Mouse (Mus musculus): Measurements from ENCODE around the gene Dgkd. TPM values are rescaled to one million over a fixed set of nuclear protein-coding genes. Genes with fewer than 3 reads are reported as not detected.
"Not testable (repeated sequence)": the region's sequence is repeated elsewhere in the genome, so short reads cannot be mapped to it uniquely, and the experiment has no call there.

Gene Dgkd
- polyA plus RNA-seq, 1 experiment from 2014 or later, result 35.3 TPM

DNA sequence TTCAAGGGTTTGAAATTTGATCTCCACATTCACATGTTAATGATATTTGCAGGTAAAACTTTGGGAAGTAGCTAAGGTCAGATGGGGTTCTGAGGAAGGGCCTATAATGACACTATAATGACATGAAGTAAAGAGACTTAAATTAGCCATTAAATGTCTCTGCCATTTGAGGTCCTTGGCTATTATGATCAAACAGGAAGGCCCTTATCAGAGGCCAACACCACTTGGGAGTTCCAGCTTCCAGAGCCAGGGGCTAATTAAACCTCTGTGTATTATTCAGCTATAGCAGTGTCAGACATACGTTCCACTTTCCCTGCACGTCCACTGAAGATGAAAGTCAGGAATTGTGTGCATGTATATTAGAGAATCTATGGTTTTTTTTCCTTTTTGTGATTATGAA, 26.6 kb upstream of the Dgkd start:
- no peak for ATAC-seq (ENCODE audit: low FRiP score, low TSS enrichment)
- 85% methylated on average over 2 of the region's 2 CpGs for WGBS
- Histone ChIP-seq H3K4me2 (replicated peaks; ENCODE audit: low read depth, low read length) (no peak overlapping the region), H3K9ac (replicated peaks; ENCODE audit: low read length) (no peak overlapping the region), H3K4me3 (ENCODE audit: low read length) (no peak overlapping the region), H3K27ac (ENCODE audit: low read length) (no peak overlapping the region), H3K36me3 (ENCODE audit: insufficient read depth, low read length) (no peaks in the 10 kb centered on the region), H3K27me3 (ENCODE audit: insufficient read depth, low read length) (no peaks in the 10 kb centered on the region), H3K9me3 (ENCODE audit: low read length) (no peaks in the 10 kb centered on the region), H3K4me1 (ENCODE audit: insufficient read depth, low read length) (peaks cover 5% of the 10 kb centered on the region; the same call in 1 of the 2 replicates)

DNA sequence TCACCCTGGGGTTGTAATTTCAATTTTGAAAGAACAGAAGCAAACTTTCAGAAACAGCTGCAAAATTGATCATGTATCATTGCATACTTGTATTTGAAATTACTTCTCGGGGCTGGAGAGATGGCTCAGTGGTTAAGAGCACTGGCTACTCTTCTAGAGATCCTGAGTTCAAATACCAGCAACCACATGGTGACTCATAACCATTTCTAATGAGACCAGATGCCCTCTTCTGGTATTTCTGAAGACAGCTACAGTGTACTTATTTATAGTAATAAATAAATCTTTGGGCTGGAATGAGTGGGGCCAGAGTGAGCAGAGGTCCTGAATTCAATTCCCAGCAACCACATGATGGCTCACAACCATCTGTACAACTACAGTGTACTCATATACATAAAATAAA, 25.6 kb upstream of the Dgkd start:
- not testable (repeated sequence) for H3K36me3 ChIP-seq (ENCODE audit: insufficient read depth, low read length); H3K4me1 ChIP-seq (ENCODE audit: insufficient read depth, low read length); ATAC-seq (ENCODE audit: low FRiP score, low TSS enrichment); H3K4me3 ChIP-seq (ENCODE audit: low read length); H3K27ac ChIP-seq (ENCODE audit: low read length); H3K9me3 ChIP-seq (ENCODE audit: low read length); H3K4me2 ChIP-seq (replicated peaks; ENCODE audit: low read depth, low read length); H3K27me3 ChIP-seq (ENCODE audit: insufficient read depth, low read length); H3K9ac ChIP-seq (replicated peaks; ENCODE audit: low read length)
- 82% methylated on average over 1 of the region's 1 CpGs for WGBS

DNA sequence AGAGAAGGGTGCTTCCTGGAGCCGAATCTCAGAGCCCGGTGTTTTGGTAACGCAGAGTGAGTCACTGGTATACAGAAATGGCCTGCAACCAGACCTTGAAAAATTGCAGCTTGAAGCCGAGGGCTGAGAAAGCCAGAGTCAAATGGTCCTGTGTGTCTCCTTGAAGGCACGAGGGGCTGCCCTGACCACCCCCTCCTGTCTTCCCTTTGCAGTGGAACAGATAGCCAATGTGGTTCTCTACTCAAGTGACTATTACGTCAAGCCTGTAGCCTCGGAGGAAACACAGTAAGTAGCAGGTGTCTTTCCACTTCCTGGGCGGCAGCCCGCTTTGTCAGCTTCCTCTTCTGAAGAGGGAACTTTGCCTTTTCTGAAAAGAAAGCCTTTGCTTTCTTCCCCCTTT, 24.9 kb upstream of the Dgkd start:
- no peaks in the 10 kb centered on the region for H3K9me3 ChIP-seq (ENCODE audit: low read length)
- no peaks in the 10 kb centered on the region for H3K36me3 ChIP-seq (ENCODE audit: insufficient read depth, low read length)
- no peak overlapping the region for H3K27ac ChIP-seq (ENCODE audit: low read length)
- WGBS, result 65% methylated on average over 9 of the region's 9 CpGs
- no peak overlapping the region for H3K9ac ChIP-seq (replicated peaks; ENCODE audit: low read length)
- no peak for ATAC-seq (ENCODE audit: low FRiP score, low TSS enrichment)
- no peak overlapping the region for H3K4me2 ChIP-seq (replicated peaks; ENCODE audit: low read depth, low read length)
- H3K4me3 ChIP-seq (ENCODE audit: low read length), result no peak overlapping the region
- no peaks in the 10 kb centered on the region for H3K27me3 ChIP-seq (ENCODE audit: insufficient read depth, low read length)
- peaks cover 5% of the 10 kb centered on the region; the same call in 1 of the 2 replicates for H3K4me1 ChIP-seq (ENCODE audit: insufficient read depth, low read length)

DNA sequence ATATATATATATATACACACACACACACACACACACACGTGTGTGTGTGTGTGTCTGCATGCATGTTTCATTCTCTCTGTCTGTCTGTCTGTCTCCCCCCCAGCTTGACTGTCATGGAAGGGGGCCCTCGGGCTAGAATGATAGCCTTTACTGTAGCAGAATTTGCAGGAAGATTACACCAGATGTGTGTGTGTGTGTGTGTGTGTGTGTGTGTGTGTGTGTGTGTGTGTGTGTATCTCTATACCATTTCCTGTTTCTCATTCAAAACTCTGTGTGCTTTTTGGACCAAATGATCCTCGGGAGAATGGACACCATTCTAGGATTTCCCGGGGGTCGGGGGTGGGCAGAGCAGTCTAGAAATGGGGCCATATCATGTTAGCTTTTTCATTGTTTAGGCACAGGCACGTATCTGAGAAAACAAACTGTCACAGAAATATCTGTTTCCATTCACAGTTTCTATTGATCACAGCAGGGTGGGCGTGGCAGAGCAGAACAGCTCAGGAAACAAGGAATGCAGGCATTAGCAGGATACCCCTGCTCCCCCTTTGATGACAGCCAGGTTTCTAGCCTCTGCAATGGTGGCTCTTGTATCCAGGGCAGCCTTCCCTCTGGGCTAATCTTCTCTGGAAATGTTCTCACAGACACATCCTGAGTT, 24.0 kb upstream of the Dgkd start:
- ATAC-seq (ENCODE audit: low FRiP score, low TSS enrichment), result no peak
- H3K27me3 ChIP-seq (ENCODE audit: insufficient read depth, low read length), result no peaks in the 10 kb centered on the region
- no peak overlapping the region for H3K4me3 ChIP-seq (ENCODE audit: low read length)
- no peaks in the 10 kb centered on the region for H3K36me3 ChIP-seq (ENCODE audit: insufficient read depth, low read length)
- no peak overlapping the region for H3K4me2 ChIP-seq (replicated peaks; ENCODE audit: low read depth, low read length)
- H3K27ac ChIP-seq (ENCODE audit: low read length), result no peak overlapping the region
- whole genome bisulfite sequencing, result 54% methylated on average over 7 of the region's 7 CpGs
- H3K9ac ChIP-seq (replicated peaks; ENCODE audit: low read length), result no peak overlapping the region
- peaks cover 5% of the 10 kb centered on the region; the same call in 1 of the 2 replicates for H3K4me1 ChIP-seq (ENCODE audit: insufficient read depth, low read length)
- H3K9me3 ChIP-seq (ENCODE audit: low read length), result no peaks in the 10 kb centered on the region

DNA sequence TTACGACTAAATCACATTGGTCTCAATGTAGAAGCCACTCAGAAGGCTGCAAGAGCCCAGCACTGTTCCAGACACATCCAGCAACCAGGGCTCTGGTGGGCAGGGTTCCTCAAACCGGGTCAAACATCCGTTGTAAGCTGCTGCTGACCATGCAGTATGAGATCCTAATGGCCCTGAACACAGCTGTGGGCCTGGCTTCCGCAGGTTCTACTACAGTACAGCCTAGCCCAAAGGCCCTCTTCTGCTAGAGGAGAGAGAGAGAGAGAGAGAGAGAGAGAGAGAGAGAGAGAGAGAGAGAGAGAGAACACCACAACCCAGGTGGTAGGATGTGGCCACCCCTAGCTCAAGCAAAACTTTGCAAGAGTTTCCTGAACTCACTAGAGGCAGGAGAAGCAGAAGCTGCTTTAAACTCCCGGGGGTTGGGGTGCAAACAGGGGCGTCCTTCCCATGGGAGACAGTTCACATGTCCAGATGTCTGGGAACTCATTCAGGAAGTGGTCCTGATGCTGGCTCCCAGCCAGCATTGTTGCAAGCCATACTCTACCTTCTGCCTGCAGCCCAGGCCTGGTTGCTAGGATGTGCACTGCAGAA, 23.4 kb upstream of the Dgkd start:
- ATAC-seq (ENCODE audit: low FRiP score, low TSS enrichment), result 0 out of 2 replicates have a peak, but pooled peaks have one; percentile 27
- H3K27me3 ChIP-seq (ENCODE audit: insufficient read depth, low read length), result no peaks in the 10 kb centered on the region
- no peaks in the 10 kb centered on the region for H3K9me3 ChIP-seq (ENCODE audit: low read length)
- 55% methylated on average over 6 of the region's 6 CpGs for WGBS
- H3K27ac ChIP-seq (ENCODE audit: low read length), result no peak overlapping the region
- H3K4me3 ChIP-seq (ENCODE audit: low read length), result no peak overlapping the region
- no peak overlapping the region for H3K9ac ChIP-seq (replicated peaks; ENCODE audit: low read length)
- H3K4me1 ChIP-seq (ENCODE audit: insufficient read depth, low read length), result peaks cover 5% of the 10 kb centered on the region; the same call in 1 of the 2 replicates
- H3K36me3 ChIP-seq (ENCODE audit: insufficient read depth, low read length), result no peaks in the 10 kb centered on the region
- H3K4me2 ChIP-seq (replicated peaks; ENCODE audit: low read depth, low read length), result no peak overlapping the region

DNA sequence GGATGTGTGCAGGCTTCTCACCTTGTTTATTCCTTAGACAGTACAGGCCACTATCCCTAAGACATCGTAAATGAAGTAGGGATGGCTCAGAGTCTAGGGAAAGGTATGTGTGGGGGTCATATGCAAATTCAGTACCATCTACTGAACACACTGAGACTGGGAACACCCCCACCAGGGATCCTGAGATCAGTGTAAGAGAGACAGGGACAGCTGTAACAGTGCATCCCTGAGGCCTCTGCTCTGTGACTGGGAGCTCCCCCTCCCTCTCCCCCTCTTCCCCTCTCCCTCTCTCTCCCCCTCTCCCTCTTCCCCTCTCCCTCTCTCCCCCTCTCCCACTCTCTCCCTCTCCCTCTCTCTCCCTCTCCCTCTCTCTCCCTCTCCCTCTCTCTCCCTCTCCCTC, 16.6 kb upstream of the Dgkd start:
- Histone ChIP-seq H3K27ac (ENCODE audit: low read length) (no peak overlapping the region), H3K27me3 (ENCODE audit: insufficient read depth, low read length) (no peaks in the 10 kb centered on the region), H3K4me2 (replicated peaks; ENCODE audit: low read depth, low read length) (no peak overlapping the region)

DNA sequence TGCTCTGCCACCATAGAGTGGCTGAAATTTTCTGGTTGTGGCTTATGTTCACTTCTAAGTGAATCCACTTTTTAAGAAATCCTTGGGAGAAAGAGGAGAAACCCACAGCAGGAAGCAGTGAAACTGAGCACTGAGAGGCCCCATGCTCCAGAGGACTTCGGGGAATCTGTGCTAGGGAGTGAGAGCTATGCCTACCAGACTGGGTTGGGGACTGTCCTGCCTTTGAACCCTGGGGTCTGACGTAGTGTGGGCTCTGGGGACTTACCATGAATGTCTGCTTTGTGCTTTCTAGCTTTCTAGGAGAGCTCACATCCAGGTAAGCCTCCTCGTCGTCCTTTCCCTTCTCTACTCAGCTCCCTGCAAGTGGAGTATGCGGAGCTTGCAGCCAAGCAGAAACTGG, 16.1 kb upstream of the Dgkd start:
- Histone ChIP-seq H3K9me3 (ENCODE audit: low read length) (no peaks in the 10 kb centered on the region), H3K27ac (ENCODE audit: low read length) (peak overlapping the region; percentile 38; the same call in 1 of the 2 replicates), H3K4me3 (ENCODE audit: low read length) (no peak overlapping the region), H3K9ac (replicated peaks; ENCODE audit: low read length) (no peak overlapping the region), H3K4me1 (ENCODE audit: insufficient read depth, low read length) (peaks cover 5% of the 10 kb centered on the region; the same call in 1 of the 2 replicates), H3K4me2 (replicated peaks; ENCODE audit: low read depth, low read length) (no peak overlapping the region), H3K36me3 (ENCODE audit: insufficient read depth, low read length) (no peaks in the 10 kb centered on the region), H3K27me3 (ENCODE audit: insufficient read depth, low read length) (no peaks in the 10 kb centered on the region)
- no peak for ATAC-seq (ENCODE audit: low FRiP score, low TSS enrichment)
- WGBS, result 37% methylated on average over 5 of the region's 5 CpGs

More for the DNA sequence above, 16.6 kb upstream of the Dgkd start:
- no peak overlapping the region for H3K4me3 ChIP-seq (ENCODE audit: low read length)
- H3K9ac ChIP-seq (replicated peaks; ENCODE audit: low read length), result no peak overlapping the region
- no peaks in the 10 kb centered on the region for H3K9me3 ChIP-seq (ENCODE audit: low read length)
- H3K36me3 ChIP-seq (ENCODE audit: insufficient read depth, low read length), result no peaks in the 10 kb centered on the region
- peak; percentile 59; the same call in 1 of the 2 replicates for ATAC-seq (ENCODE audit: low FRiP score, low TSS enrichment)
- H3K4me1 ChIP-seq (ENCODE audit: insufficient read depth, low read length), result peaks cover 5% of the 10 kb centered on the region; the same call in 1 of the 2 replicates
- 58% methylated on average over 1 of the region's 1 CpGs for WGBS

DNA sequence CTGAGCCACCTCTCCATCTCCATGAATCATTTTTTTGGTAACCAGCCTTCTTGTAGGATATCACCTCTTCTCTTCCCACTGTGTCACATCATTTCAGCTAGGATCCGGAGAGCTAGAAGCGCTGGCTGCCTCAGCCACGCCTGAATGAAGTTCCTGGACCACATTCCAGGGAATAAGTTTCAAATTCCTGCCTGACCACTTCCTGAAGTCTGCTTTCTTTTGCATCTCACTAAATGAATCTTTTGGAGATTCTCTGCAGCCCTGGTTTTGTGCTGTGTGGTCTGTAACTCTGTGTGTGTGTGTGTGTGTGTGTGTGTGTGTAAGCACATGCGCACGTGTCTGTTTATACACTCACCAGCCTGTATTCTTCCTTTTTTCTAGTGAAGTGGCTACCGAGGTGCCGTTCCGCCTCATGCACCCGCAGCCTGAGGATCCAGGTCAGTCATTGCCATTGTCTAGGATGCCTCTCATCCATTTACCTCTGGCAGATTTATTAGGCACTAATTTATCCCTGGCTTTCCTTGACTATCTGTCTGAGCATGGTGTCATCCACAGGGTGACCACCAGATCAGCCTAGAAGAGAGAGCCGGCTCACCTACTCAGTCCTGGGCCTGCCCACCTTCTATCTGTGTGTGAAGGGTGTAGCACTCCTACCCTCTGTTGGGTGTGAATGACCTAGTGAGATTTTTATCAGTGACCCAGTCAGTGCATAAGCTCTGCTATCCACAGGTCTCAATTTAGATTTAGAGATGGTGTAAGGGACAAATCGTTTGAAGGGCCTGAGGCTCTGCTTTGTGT, 12.5 kb upstream of the Dgkd start:
- no peak overlapping the region for H3K9ac ChIP-seq (replicated peaks; ENCODE audit: low read length)
- 29% methylated on average over 11 of the region's 11 CpGs for WGBS
- H3K27ac ChIP-seq (ENCODE audit: low read length), result no peak overlapping the region
- H3K9me3 ChIP-seq (ENCODE audit: low read length), result no peaks in the 10 kb centered on the region
- H3K4me2 ChIP-seq (replicated peaks; ENCODE audit: low read depth, low read length), result no peak overlapping the region
- no peaks in the 10 kb centered on the region for H3K36me3 ChIP-seq (ENCODE audit: insufficient read depth, low read length)
- no peaks in the 10 kb centered on the region for H3K27me3 ChIP-seq (ENCODE audit: insufficient read depth, low read length)
- H3K4me1 ChIP-seq (ENCODE audit: insufficient read depth, low read length), result peaks cover 5% of the 10 kb centered on the region; the same call in 1 of the 2 replicates
- H3K4me3 ChIP-seq (ENCODE audit: low read length), result no peak overlapping the region
- peak; percentile 69; the same call in 1 of the 2 replicates for ATAC-seq (ENCODE audit: low FRiP score, low TSS enrichment)

DNA sequence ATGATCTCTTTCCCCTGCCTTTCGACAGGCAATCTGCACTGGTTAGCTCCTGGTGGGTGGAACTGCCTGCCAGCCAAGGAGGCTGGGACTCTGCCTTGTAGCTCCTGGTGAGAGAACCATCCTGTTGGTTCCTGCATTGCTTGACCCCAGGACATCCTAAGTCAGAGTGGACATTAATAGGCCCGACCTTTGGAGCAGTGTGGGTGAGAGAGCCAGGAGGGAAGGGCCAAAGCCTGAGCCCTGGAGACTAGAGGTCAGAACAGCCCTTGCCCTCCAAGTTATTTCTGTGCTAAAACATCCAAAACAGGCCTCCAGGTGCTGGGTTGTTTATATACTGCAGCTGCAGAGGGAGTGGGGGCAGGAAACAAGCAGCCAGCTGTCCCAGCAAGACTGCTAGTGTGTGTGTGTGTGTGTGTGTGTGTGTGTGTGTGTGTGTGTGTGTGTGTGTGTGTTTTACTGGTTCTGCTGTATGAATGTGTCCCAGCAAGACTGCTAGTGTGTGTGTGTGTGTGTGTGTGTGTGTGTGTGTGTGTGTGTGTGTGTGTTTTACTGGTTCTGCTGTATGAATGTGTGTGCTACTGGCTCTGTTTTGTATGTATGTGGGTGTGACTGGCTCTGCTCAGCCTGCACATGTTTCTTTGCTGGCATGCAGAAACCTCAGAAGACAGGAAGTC, 6.1 kb upstream of the Dgkd start:
- Histone ChIP-seq H3K4me3 (ENCODE audit: low read length) (no peak overlapping the region), H3K4me1 (ENCODE audit: insufficient read depth, low read length) (0 out of 2 replicates have a peak, but pooled peaks cover 9% of the 10 kb centered on the region), H3K4me2 (replicated peaks; ENCODE audit: low read depth, low read length) (no peak overlapping the region), H3K9me3 (ENCODE audit: low read length) (no peaks in the 10 kb centered on the region), H3K27me3 (ENCODE audit: insufficient read depth, low read length) (no peaks in the 10 kb centered on the region), H3K36me3 (ENCODE audit: insufficient read depth, low read length) (no peaks in the 10 kb centered on the region), H3K9ac (replicated peaks; ENCODE audit: low read length) (no peak overlapping the region), H3K27ac (ENCODE audit: low read length) (no peak overlapping the region)
- WGBS, result 22% methylated on average over 2 of the region's 2 CpGs
- peak; percentile 83 for ATAC-seq (ENCODE audit: low FRiP score, low TSS enrichment)

All from kidney, embryonic 16.5 days (tissue).